Mouse (Mus musculus) small intestine, adult 2 months (tissue): Measurements from ENCODE around the gene Retsat.

Experiments
- CTCF ChIP-seq: fragments of 200-500 bp; IDR thresholded peaks from 2 replicates; pipeline ENCODE4 v1.5.1; 2012; ENCODE audit warnings: low read depth, mild to moderate bottlenecking, control low read depth, inconsistent platforms, low read length, moderate library complexity, mixed read lengths; ENCODE audit not compliant: insufficient replicate concordance, insufficient read length; ENCODE audit errors: extremely low read depth
- POLR2A ChIP-seq: fragments of 200-500 bp; IDR thresholded peaks from 2 replicates; pipeline ENCODE4 v1.6.1; 2012; ENCODE audit warnings: low read depth, mild to moderate bottlenecking, control low read depth, inconsistent platforms, low read length, moderate library complexity

DNA sequence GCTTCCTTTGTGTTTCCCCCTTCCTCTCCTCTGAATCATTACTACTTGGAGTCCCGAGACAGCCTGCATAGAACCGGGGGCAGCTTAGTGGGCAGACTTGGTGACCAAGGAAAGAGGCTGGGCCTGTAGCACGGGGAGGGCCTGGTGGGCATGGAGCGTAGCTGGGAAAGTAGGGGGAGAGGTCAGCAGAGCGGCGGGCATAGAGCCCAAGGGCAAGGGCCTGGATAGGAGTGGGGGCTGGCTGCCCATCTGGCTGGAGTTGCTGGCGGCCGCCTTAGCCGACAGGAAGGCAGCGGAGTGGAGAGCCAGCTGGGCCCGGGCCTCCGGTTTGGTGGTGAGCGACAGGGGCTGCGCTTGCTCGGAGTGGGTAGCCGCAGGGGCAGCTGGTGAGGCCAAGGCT is 29.0 kb downstream of the Retsat start:
- TF ChIP-seq CTCF, result no peak
- TF ChIP-seq POLR2A, result no peak
